Mouse (Mus musculus) heart, embryonic 14.5 days (tissue): Measurements from ENCODE around the gene Ankrd33b. TPM values are rescaled to one million over a fixed set of nuclear protein-coding genes. Genes with fewer than 3 reads are reported as not detected.
A peak's percentile ranks its signal among the peaks of the same experiment; 100 is the strongest.

Source experiments
- ATAC-seq: fragments of 200-750 bp; cut with Nextera tagmentation; 2 replicates; pipeline ENCODE4 v1.8.0; 2017; ENCODE audit warnings: low read depth, moderate TSS enrichment; ENCODE audit not compliant: insufficient number of reproducible peaks, insufficient read depth, low FRiP score
- H3K27ac ChIP-seq, 2 experiments: fragments of 200-500 bp in 1 of 2; fragments of 300-500 bp in 1 of 2; sonication (generic) in 1 of 2; replicated peaks in 1 of 2; 2 replicates each; pipeline ENCODE4 v1.5.1; 2012 to 2014; ENCODE audit warnings: low read depth in 2 of 2, low read length in 2 of 2, control low read depth in 1 of 2, mild to moderate bottlenecking in 1 of 2, mixed read lengths in 1 of 2; ENCODE audit not compliant: control insufficient read depth in 1 of 2, insufficient read depth in 1 of 2
- H3K27me3 ChIP-seq: fragments of 300-500 bp; sonication (generic); 2 replicates; pipeline ENCODE4 v1.6.1; 2014; ENCODE audit warnings: mild to moderate bottlenecking, low read length, control low read depth; ENCODE audit not compliant: control insufficient read depth, insufficient read depth
- H3K36me3 ChIP-seq: fragments of 300-500 bp; sonication (generic); 2 replicates; pipeline ENCODE4 v1.6.1; 2014; ENCODE audit warnings: mild to moderate bottlenecking, control low read depth, low read length, mixed read lengths; ENCODE audit not compliant: control insufficient read depth, insufficient read depth
- H3K4me1 ChIP-seq, 2 experiments: fragments of 200-500 bp in 1 of 2; fragments of 300-500 bp in 1 of 2; sonication (generic) in 1 of 2; 2 replicates each; pipeline ENCODE4 v1.6.1; 2012 to 2014; ENCODE audit warnings: low read length in 2 of 2, control low read depth in 1 of 2, mixed read lengths in 1 of 2; ENCODE audit not compliant: control insufficient read depth in 2 of 2, insufficient read depth in 2 of 2
- H3K4me2 ChIP-seq: fragments of 300-500 bp; sonication (generic); 2 replicates; pipeline ENCODE4 v1.6.1; 2014; ENCODE audit warnings: mild to moderate bottlenecking, low read length
- H3K4me3 ChIP-seq, 2 experiments: fragments of 200-500 bp in 1 of 2; fragments of 300-500 bp in 1 of 2; sonication (generic) in 1 of 2; 2 replicates each; pipeline ENCODE4 v1.5.1; 2012 to 2014; ENCODE audit warnings: low read length in 2 of 2, mild to moderate bottlenecking in 2 of 2, control low read depth in 1 of 2, low read depth in 1 of 2, moderate library complexity in 1 of 2; ENCODE audit not compliant: control insufficient read depth in 1 of 2, insufficient read depth in 1 of 2
- H3K9ac ChIP-seq: fragments of 300-500 bp; sonication (generic); 2 replicates; pipeline ENCODE4 v1.6.1; 2014; ENCODE audit warnings: mild to moderate bottlenecking, low read length
- H3K9me3 ChIP-seq: fragments of 300-500 bp; sonication (generic); 2 replicates; pipeline ENCODE4 v1.6.1; 2016; ENCODE audit warnings: low read length, control low read depth; ENCODE audit not compliant: control insufficient read depth
- WGBS: fragments of 180-500 bp; shearing (Covaris S2); extraction: QIAGEN DNeasy Blood & Tissue Kit; methylation state at CpG from one replicate; pipeline ENCODE4 v1.1.7; 2014; 5-methylcytosine and 5-hydroxymethylcytosine counted together
- polyA plus RNA-seq: library from polyadenylated mRNA; unstranded; fragments of >200 nt; fragmentation: Nextera tagmentation; extraction: Ambion mirVana; gene quantifications from 2 replicates; pipeline ENCODE4 v1.2.1, GENCODE M21; 2014

Gene Ankrd33b
- polyA plus RNA-seq, 1 experiment from 2014 or later: 2.9 TPM

DNA sequence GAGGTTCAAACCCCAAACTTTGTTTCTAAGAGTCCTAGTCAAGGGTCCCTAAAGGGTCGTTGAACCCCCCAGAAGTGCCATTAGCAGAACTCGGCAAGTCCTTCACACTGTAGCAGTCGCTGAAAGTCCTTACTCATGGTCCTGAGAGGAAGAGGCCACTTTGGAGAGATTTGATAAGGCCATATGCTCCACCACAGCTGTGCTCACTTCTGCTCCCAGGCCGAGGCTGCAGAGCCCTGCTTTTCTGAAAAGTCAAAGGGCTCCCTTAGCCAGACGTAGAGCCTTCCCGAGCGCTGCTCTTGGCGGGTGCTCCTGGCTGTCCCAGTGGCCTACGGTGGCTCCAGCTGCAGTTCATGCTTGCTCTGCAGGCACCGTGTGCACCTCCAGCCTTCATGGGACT, 94.0 kb downstream of the Ankrd33b start:
- WGBS: 20% methylated on average over 10 of the region's 10 CpGs
- Histone ChIP-seq H3K9me3 (no peaks in the 10 kb centered on the region), H3K4me3 (no peak overlapping the region), H3K9ac (no peak overlapping the region), H3K27me3 (no peaks in the 10 kb centered on the region), H3K27ac (no peak overlapping the region), H3K36me3 (0 out of 2 replicates have a peak, but pooled peaks cover 3% of the 10 kb centered on the region), H3K4me2 (no peak overlapping the region), H3K4me1 (peaks cover 10 to 13% of the 10 kb centered on the region in 2 experiments; a peak in 3 of 4 replicates)
- 0 out of 2 replicates have a peak, but pooled peaks have one; percentile 22 for ATAC-seq

DNA sequence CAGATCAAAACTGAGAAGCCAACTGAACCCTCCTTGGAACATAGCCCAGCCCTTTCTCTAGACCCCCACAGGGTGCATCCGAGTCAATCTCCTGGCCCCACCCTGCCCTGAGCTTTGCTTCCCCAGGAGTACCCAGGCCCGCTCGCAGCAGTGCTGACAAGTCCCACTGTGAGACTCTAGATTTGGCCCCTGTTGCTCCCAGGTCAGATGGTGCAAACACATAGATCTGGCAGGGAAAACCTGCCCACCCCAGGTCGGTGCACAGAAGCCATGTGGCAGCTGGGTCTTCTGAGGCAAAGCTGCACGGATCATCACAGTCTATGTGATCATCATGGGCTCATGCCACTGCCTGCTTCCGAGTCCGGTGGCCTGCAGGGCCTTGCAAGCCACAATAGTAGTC, 94.8 kb downstream of the Ankrd33b start:
- Histone ChIP-seq H3K4me1 (peaks cover 7 to 9% of the 10 kb centered on the region in 2 experiments; a peak in 3 of 4 replicates), H3K4me2 (no peak overlapping the region), H3K27me3 (no peaks in the 10 kb centered on the region), H3K36me3 (0 out of 2 replicates have a peak, but pooled peaks cover 3% of the 10 kb centered on the region), H3K9me3 (no peaks in the 10 kb centered on the region), H3K4me3 (no peak overlapping the region), H3K27ac (no peak overlapping the region), H3K9ac (no peak overlapping the region)
- WGBS: 82% methylated on average over 7 of the region's 7 CpGs
- ATAC-seq: no peak

GRCm38 (mm10) chr15:31269558-31269957, 98.0 kb downstream of the Ankrd33b start:
- Histone ChIP-seq H3K9me3 (no peaks in the 10 kb centered on the region), H3K4me1 (peaks cover 7 to 9% of the 10 kb centered on the region in 2 experiments; a peak in 3 of 4 replicates), H3K36me3 (0 out of 2 replicates have a peak, but pooled peaks cover 3% of the 10 kb centered on the region), H3K9ac (no peak overlapping the region), H3K27me3 (no peaks in the 10 kb centered on the region), H3K27ac (no peak overlapping the region), H3K4me3 (no peak overlapping the region), H3K4me2 (no peak overlapping the region)
- 66% methylated on average over 4 of the region's 4 CpGs for WGBS
- no peak for ATAC-seq

DNA sequence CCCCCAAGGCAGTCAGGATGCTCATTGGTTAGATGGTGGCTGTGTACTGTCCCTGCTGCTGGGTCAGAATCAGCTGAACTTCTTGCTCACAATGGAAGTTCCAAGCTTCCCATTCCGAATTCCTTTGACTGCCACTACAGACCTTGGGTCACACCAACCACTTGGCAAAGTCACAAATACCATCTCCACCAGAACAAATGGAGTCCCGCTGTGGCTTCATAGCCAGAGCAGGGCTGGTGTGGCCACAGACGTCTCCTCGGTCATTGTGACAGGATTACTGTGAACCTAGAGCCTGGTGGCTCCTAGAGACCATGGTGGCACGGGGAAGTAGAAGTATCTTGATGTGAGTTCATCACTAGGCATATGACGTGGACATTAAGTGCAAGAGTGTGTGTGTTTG, 99.4 kb downstream of the Ankrd33b start:
- H3K4me3 ChIP-seq: no peak overlapping the region
- WGBS: 89% methylated on average over 6 of the region's 6 CpGs
- H3K27ac ChIP-seq: no peak overlapping the region
- H3K9ac ChIP-seq: no peak overlapping the region
- H3K4me2 ChIP-seq: no peak overlapping the region
- H3K4me1 ChIP-seq: peaks cover 0 to under 1% of the 10 kb centered on the region in 2 experiments; a peak in 1 of 4 replicates
- H3K9me3 ChIP-seq: no peaks in the 10 kb centered on the region
- ATAC-seq: no peak
- H3K36me3 ChIP-seq: no peaks in the 10 kb centered on the region
- H3K27me3 ChIP-seq: no peaks in the 10 kb centered on the region

DNA sequence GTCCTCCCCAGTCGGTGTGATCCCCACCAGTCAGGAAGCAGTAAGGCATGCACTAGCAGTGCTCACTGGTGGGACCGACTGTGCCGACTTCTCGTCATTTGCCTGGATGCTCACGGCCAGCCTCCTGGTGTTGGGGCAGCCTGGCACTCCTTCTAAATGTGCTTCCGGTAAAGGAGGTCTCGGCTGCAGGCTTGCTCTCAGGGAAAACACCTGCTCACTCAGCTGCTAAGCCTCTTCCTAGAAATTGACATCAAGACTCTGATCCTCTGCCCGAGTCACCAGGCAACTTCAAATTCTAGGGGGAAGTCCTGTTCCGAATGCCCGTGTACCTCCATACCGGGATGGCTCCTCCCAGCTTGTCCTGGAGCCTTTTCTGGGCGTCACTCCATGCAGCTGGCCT, 101.7 kb downstream of the Ankrd33b start:
- Histone ChIP-seq H3K4me2 (no peak overlapping the region), H3K4me1 (no peaks in the 10 kb centered on the region), H3K9me3 (no peaks in the 10 kb centered on the region), H3K9ac (no peak overlapping the region), H3K27me3 (no peaks in the 10 kb centered on the region), H3K4me3 (no peak overlapping the region), H3K36me3 (no peaks in the 10 kb centered on the region), H3K27ac (no peak overlapping the region)
- WGBS: 85% methylated on average over 12 of the region's 12 CpGs
- no peak for ATAC-seq

- H3K4me1 ChIP-seq: no peaks in the 10 kb centered on the region
- 88% methylated on average over 8 of the region's 8 CpGs for WGBS
- H3K9ac ChIP-seq: no peak overlapping the region
- no peak overlapping the region for H3K27ac ChIP-seq
- no peak overlapping the region for H3K4me2 ChIP-seq
- H3K4me3 ChIP-seq: no peak overlapping the region
- H3K9me3 ChIP-seq: no peaks in the 10 kb centered on the region
- ATAC-seq: 0 out of 2 replicates have a peak, but pooled peaks have one; percentile 20
- no peaks in the 10 kb centered on the region for H3K27me3 ChIP-seq
- no peaks in the 10 kb centered on the region for H3K36me3 ChIP-seq
These were observed 102.1 kb downstream of the Ankrd33b start for GRCm38 (mm10) chr15:31265404-31265803.

GRCm38 (mm10) chr15:31264827-31265226, 102.7 kb downstream of the Ankrd33b start:
- H3K9ac ChIP-seq: no peak overlapping the region
- 34% methylated on average over 6 of the region's 6 CpGs for WGBS
- peak; percentile 43 for ATAC-seq

DNA sequence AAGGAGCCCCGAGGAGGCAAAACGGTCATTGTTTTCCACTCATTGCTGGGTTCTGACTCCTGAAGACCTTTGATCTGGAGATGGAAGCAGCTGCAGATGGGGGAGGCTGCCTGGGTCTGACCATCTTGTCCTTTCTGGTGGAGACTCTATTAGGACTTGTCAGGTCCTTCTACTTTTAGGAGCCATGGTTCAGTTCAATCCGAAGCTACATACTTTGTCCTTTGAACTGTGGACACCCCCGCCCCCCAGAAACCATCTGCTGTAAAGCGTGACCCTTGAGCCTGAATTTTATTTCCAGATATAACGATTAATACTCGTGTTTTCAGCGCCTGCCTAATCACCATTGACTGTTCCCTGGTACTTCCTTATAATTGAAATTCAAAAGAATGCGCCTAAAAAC, 105.2 kb downstream of the Ankrd33b start:
- no peak overlapping the region for H3K4me3 ChIP-seq
- 76% methylated on average over 9 of the region's 9 CpGs for WGBS
- no peaks in the 10 kb centered on the region for H3K36me3 ChIP-seq
- H3K4me2 ChIP-seq: no peak overlapping the region
- H3K9me3 ChIP-seq: no peaks in the 10 kb centered on the region
- no peaks in the 10 kb centered on the region for H3K27me3 ChIP-seq
- H3K27ac ChIP-seq: no peak overlapping the region
- no peak for ATAC-seq
- H3K9ac ChIP-seq: no peak overlapping the region
- peaks cover under 1 to 4% of the 10 kb centered on the region in 2 experiments; a peak in 2 of 4 replicates for H3K4me1 ChIP-seq

More at GRCm38 (mm10) chr15:31264827-31265226, 102.7 kb downstream of the Ankrd33b start:
- Histone ChIP-seq H3K4me1 (no peaks in the 10 kb centered on the region), H3K4me3 (no peak overlapping the region), H3K27me3 (no peaks in the 10 kb centered on the region), H3K4me2 (no peak overlapping the region), H3K27ac (no peak overlapping the region), H3K36me3 (no peaks in the 10 kb centered on the region), H3K9me3 (no peaks in the 10 kb centered on the region)
